Mouse (Mus musculus): ENCODE measurements around the gene Arl6ip4. TPM values are rescaled to one million over a fixed set of nuclear protein-coding genes. Genes with fewer than 3 reads are reported as not detected.

Arl6ip4 gene
- polyA plus RNA-seq, 1 experiment from 2014 or later = 74.6 TPM

GRCm38 (mm10) chr5:124100128-124101044 is 15.5 kb upstream of the Arl6ip4 start:
- Histone ChIP-seq H3K27ac (ENCODE audit: low read depth, low read length) (no peak overlapping the region), H3K4me1 (ENCODE audit: control insufficient read depth, insufficient read depth, low read length) (peaks cover 3% of the 10 kb centered on the region), H3K4me3 (ENCODE audit: low read depth, low read length) (no peak overlapping the region), H3K9ac (ENCODE audit: low read depth, low read length) (no peak overlapping the region), H3K9me3 (replicated peaks; ENCODE audit: control insufficient read depth, low read length) (no peaks in the 10 kb centered on the region), H3K36me3 (ENCODE audit: control insufficient read depth, insufficient read depth, low read length) (no peaks in the 10 kb centered on the region; the same call in 1 of the 2 replicates), H3K27me3 (ENCODE audit: control insufficient read depth, insufficient read depth, low read length) (no peaks in the 10 kb centered on the region), H3K4me2 (no peak overlapping the region)
- 89% methylated on average over 11 of the region's 11 CpGs for WGBS (ENCODE audit: insufficient replicate concordance)
- no peak for ATAC-seq (replicated peaks; ENCODE audit: insufficient number of reproducible peaks, low FRiP score, low TSS enrichment)

GRCm38 (mm10) chr5:124102326-124102725 is 13.6 kb upstream of the Arl6ip4 start:
- H3K4me3 ChIP-seq (ENCODE audit: low read depth, low read length) = no peak overlapping the region
- H3K4me1 ChIP-seq (ENCODE audit: control insufficient read depth, insufficient read depth, low read length) = no peaks in the 10 kb centered on the region
- no peaks in the 10 kb centered on the region for H3K27me3 ChIP-seq (ENCODE audit: control insufficient read depth, insufficient read depth, low read length)
- H3K27ac ChIP-seq (ENCODE audit: low read depth, low read length) = no peak overlapping the region
- whole genome bisulfite sequencing (ENCODE audit: insufficient replicate concordance) = 80% methylated on average over 6 of the region's 6 CpGs
- H3K4me2 ChIP-seq = no peak overlapping the region
- H3K9me3 ChIP-seq (replicated peaks; ENCODE audit: control insufficient read depth, low read length) = no peaks in the 10 kb centered on the region
- no peak for ATAC-seq (replicated peaks; ENCODE audit: insufficient number of reproducible peaks, low FRiP score, low TSS enrichment)
- H3K9ac ChIP-seq (ENCODE audit: low read depth, low read length) = no peak overlapping the region
- no peaks in the 10 kb centered on the region; the same call in 1 of the 2 replicates for H3K36me3 ChIP-seq (ENCODE audit: control insufficient read depth, insufficient read depth, low read length)

GRCm38 (mm10) chr5:124103020-124103419 is 12.9 kb upstream of the Arl6ip4 start:
- Histone ChIP-seq H3K4me3 (ENCODE audit: low read depth, low read length) (no peak overlapping the region), H3K9me3 (replicated peaks; ENCODE audit: control insufficient read depth, low read length) (no peaks in the 10 kb centered on the region), H3K36me3 (ENCODE audit: control insufficient read depth, insufficient read depth, low read length) (no peaks in the 10 kb centered on the region; the same call in 1 of the 2 replicates), H3K4me2 (no peak overlapping the region), H3K9ac (ENCODE audit: low read depth, low read length) (no peak overlapping the region), H3K27ac (ENCODE audit: low read depth, low read length) (no peak overlapping the region), H3K27me3 (ENCODE audit: control insufficient read depth, insufficient read depth, low read length) (no peaks in the 10 kb centered on the region), H3K4me1 (ENCODE audit: control insufficient read depth, insufficient read depth, low read length) (no peaks in the 10 kb centered on the region)
- 76% methylated on average over 3 of the region's 3 CpGs for WGBS (ENCODE audit: insufficient replicate concordance)
- ATAC-seq (replicated peaks; ENCODE audit: insufficient number of reproducible peaks, low FRiP score, low TSS enrichment) = no peak

GRCm38 (mm10) chr5:124103552-124103951 is 12.3 kb upstream of the Arl6ip4 start:
- no peaks in the 10 kb centered on the region for H3K9me3 ChIP-seq (replicated peaks; ENCODE audit: control insufficient read depth, low read length)
- no peaks in the 10 kb centered on the region for H3K36me3 ChIP-seq (ENCODE audit: control insufficient read depth, insufficient read depth, low read length)
- no peak overlapping the region for H3K9ac ChIP-seq (ENCODE audit: low read depth, low read length)
- H3K4me1 ChIP-seq (ENCODE audit: control insufficient read depth, insufficient read depth, low read length) = no peaks in the 10 kb centered on the region
- no peak overlapping the region for H3K4me2 ChIP-seq
- no peak overlapping the region for H3K4me3 ChIP-seq (ENCODE audit: low read depth, low read length)
- no peak for ATAC-seq (replicated peaks; ENCODE audit: insufficient number of reproducible peaks, low FRiP score, low TSS enrichment)
- H3K27me3 ChIP-seq (ENCODE audit: control insufficient read depth, insufficient read depth, low read length) = no peaks in the 10 kb centered on the region
- 90% methylated on average over 9 of the region's 9 CpGs for WGBS (ENCODE audit: insufficient replicate concordance)
- no peak overlapping the region for H3K27ac ChIP-seq (ENCODE audit: low read depth, low read length)

GRCm38 (mm10) chr5:124111077-124111741 is 4.7 kb upstream of the Arl6ip4 start:
- WGBS (ENCODE audit: insufficient replicate concordance) = 30% methylated on average over 17 of the region's 17 CpGs

GRCm38 (mm10) chr5:124111742-124112497 is 4.0 kb upstream of the Arl6ip4 start, which contains the start of gene Ogfod2:
TSS of gene Ogfod2 (plus strand) at chr5:124112297.
- Histone ChIP-seq H3K9me3 (replicated peaks; ENCODE audit: control insufficient read depth, low read length) (no peaks in the 10 kb centered on the region), H3K4me1 (ENCODE audit: control insufficient read depth, insufficient read depth, low read length) (peaks cover 19% of the 10 kb centered on the region), H3K4me3 (ENCODE audit: low read depth, low read length) (peak within 1 kb of the TSS; percentile 87), H3K27ac (ENCODE audit: low read depth, low read length) (peak within 1 kb of the TSS; percentile 90), H3K36me3 (ENCODE audit: control insufficient read depth, insufficient read depth, low read length) (0 out of 2 replicates have a peak, but pooled peaks cover 2% of the 10 kb centered on the region), H3K4me2 (peak within 1 kb of the TSS; percentile 97), H3K9ac (ENCODE audit: low read depth, low read length) (peak within 1 kb of the TSS; percentile 86), H3K27me3 (ENCODE audit: control insufficient read depth, insufficient read depth, low read length) (no peaks in the 10 kb centered on the region)
- 3% methylated on average over 66 of the region's 66 CpGs for WGBS (ENCODE audit: insufficient replicate concordance)
- ATAC-seq (replicated peaks; ENCODE audit: insufficient number of reproducible peaks, low FRiP score, low TSS enrichment) = peak; percentile 95

More at GRCm38 (mm10) chr5:124111077-124111741, 4.7 kb upstream of the Arl6ip4 start:
- no peaks in the 10 kb centered on the region for H3K27me3 ChIP-seq (ENCODE audit: control insufficient read depth, insufficient read depth, low read length)
- H3K4me1 ChIP-seq (ENCODE audit: control insufficient read depth, insufficient read depth, low read length) = peaks cover 13% of the 10 kb centered on the region
- 0 out of 2 replicates have a peak, but pooled peaks cover 2% of the 10 kb centered on the region for H3K36me3 ChIP-seq (ENCODE audit: control insufficient read depth, insufficient read depth, low read length)
- H3K27ac ChIP-seq (ENCODE audit: low read depth, low read length) = peak overlapping the region; percentile 90
- no peaks in the 10 kb centered on the region for H3K9me3 ChIP-seq (replicated peaks; ENCODE audit: control insufficient read depth, low read length)
- peak overlapping the region; percentile 87 for H3K4me3 ChIP-seq (ENCODE audit: low read depth, low read length)
- ATAC-seq (replicated peaks; ENCODE audit: insufficient number of reproducible peaks, low FRiP score, low TSS enrichment) = no peak
- peak overlapping the region; percentile 97 for H3K4me2 ChIP-seq
- peak overlapping the region; percentile 86 for H3K9ac ChIP-seq (ENCODE audit: low read depth, low read length)

- Histone ChIP-seq H3K27me3 (ENCODE audit: control insufficient read depth, insufficient read depth, low read length) (no peaks in the 10 kb centered on the region), H3K4me3 (ENCODE audit: low read depth, low read length) (peak overlapping the region; percentile 87), H3K36me3 (ENCODE audit: control insufficient read depth, insufficient read depth, low read length) (peaks cover 3% of the 10 kb centered on the region), H3K9ac (ENCODE audit: low read depth, low read length) (peak overlapping the region; percentile 86), H3K4me2 (peak overlapping the region; percentile 97), H3K27ac (ENCODE audit: low read depth, low read length) (0 out of 2 replicates have a peak overlapping the region, but pooled peaks have one; percentile 41), H3K9me3 (replicated peaks; ENCODE audit: control insufficient read depth, low read length) (no peaks in the 10 kb centered on the region), H3K4me1 (ENCODE audit: control insufficient read depth, insufficient read depth, low read length) (peaks cover 25% of the 10 kb centered on the region)
- under 1% methylated on average over 18 of the region's 18 CpGs for WGBS (ENCODE audit: insufficient replicate concordance)
- 0 out of 2 replicates have a peak, but pooled peaks have one; percentile 0 for ATAC-seq (replicated peaks; ENCODE audit: insufficient number of reproducible peaks, low FRiP score, low TSS enrichment)
These were observed 3.4 kb upstream of the Arl6ip4 start for GRCm38 (mm10) chr5:124112531-124112930.

- peaks cover 8% of the 10 kb centered on the region for H3K36me3 ChIP-seq (ENCODE audit: control insufficient read depth, insufficient read depth, low read length)
- no peak for ATAC-seq (replicated peaks; ENCODE audit: insufficient number of reproducible peaks, low FRiP score, low TSS enrichment)
- 17% methylated on average over 14 of the region's 14 CpGs for WGBS (ENCODE audit: insufficient replicate concordance)
- H3K27ac ChIP-seq (ENCODE audit: low read depth, low read length) = peak overlapping the region; percentile 41; the same call in 1 of the 2 replicates
- H3K9ac ChIP-seq (ENCODE audit: low read depth, low read length) = peak overlapping the region; percentile 86
- no peaks in the 10 kb centered on the region for H3K9me3 ChIP-seq (replicated peaks; ENCODE audit: control insufficient read depth, low read length)
- H3K4me3 ChIP-seq (ENCODE audit: low read depth, low read length) = peak overlapping the region; percentile 87
- peaks cover 25% of the 10 kb centered on the region for H3K4me1 ChIP-seq (ENCODE audit: control insufficient read depth, insufficient read depth, low read length)
- H3K4me2 ChIP-seq = peak overlapping the region; percentile 97
- H3K27me3 ChIP-seq (ENCODE audit: control insufficient read depth, insufficient read depth, low read length) = no peaks in the 10 kb centered on the region
These were observed 2.9 kb upstream of the Arl6ip4 start for GRCm38 (mm10) chr5:124113030-124113429.
